Mouse (Mus musculus) heart, embryonic 12.5 days (tissue): ENCODE results near the gene Arhgap8. TPM values are rescaled to one million over a fixed set of nuclear protein-coding genes. Genes with fewer than 3 reads are reported as not detected.

Experiments
- ATAC-seq: fragments of 200-750 bp; cut with Nextera tagmentation; 2 replicates; pipeline ENCODE4 v1.8.0; 2017; ENCODE audit warnings: moderate TSS enrichment, moderate library complexity; ENCODE audit not compliant: insufficient number of reproducible peaks, low FRiP score
- H3K27ac ChIP-seq: fragments of 300-500 bp; sonication (generic); 2 replicates; pipeline ENCODE4 v1.5.1; 2016; ENCODE audit warnings: mild to moderate bottlenecking, moderate library complexity; ENCODE audit not compliant: poor library complexity, severe bottlenecking
- H3K27me3 ChIP-seq: fragments of 300-500 bp; sonication (generic); replicated peaks from 2 replicates; pipeline ENCODE4 v1.6.1; 2016; ENCODE audit warnings: mild to moderate bottlenecking, moderate library complexity
- H3K36me3 ChIP-seq: fragments of 300-500 bp; sonication (generic); 2 replicates; pipeline ENCODE4 v1.6.1; 2016; ENCODE audit warnings: mild to moderate bottlenecking, moderate library complexity
- H3K4me1 ChIP-seq: fragments of 300-500 bp; sonication (generic); replicated peaks from 2 replicates; pipeline ENCODE4 v1.6.1; 2016; ENCODE audit warnings: mild to moderate bottlenecking
- H3K4me2 ChIP-seq: fragments of 300-500 bp; sonication (generic); 2 replicates; pipeline ENCODE4 v1.6.1; 2016; ENCODE audit warnings: mild to moderate bottlenecking, moderate library complexity
- H3K4me3 ChIP-seq: fragments of 300-500 bp; sonication (generic); 2 replicates; pipeline ENCODE4 v1.5.1; 2016; ENCODE audit warnings: mild to moderate bottlenecking
- H3K9ac ChIP-seq: fragments of 300-500 bp; sonication (generic); 2 replicates; pipeline ENCODE4 v1.6.1; 2016; ENCODE audit warnings: mild to moderate bottlenecking, moderate library complexity
- H3K9me3 ChIP-seq: fragments of 300-500 bp; sonication (generic); replicated peaks from 2 replicates; pipeline ENCODE4 v1.6.1; 2016; ENCODE audit warnings: mild to moderate bottlenecking, moderate library complexity
- WGBS: fragments of 180-500 bp; shearing (Covaris S2); methylation state at CpG from one replicate; pipeline ENCODE4 v1.1.7; 2016; 5-methylcytosine and 5-hydroxymethylcytosine counted together
- polyA plus RNA-seq: library from polyadenylated mRNA; unstranded; fragments of >200 nt; fragmentation: Nextera tagmentation; extraction: Ambion mirVana; gene quantifications from 2 replicates; pipeline ENCODE4 v1.2.1, GENCODE M21; 2016

Gene Arhgap8
- polyA plus RNA-seq: 3.4 and 4.0 TPM in 2 replicates

GRCm38 (mm10) chr15:84719791-84720190 lies at the start of gene Arhgap8:
TSS of gene Arhgap8 (plus strand) at chr15:84720052.
- H3K4me1 ChIP-seq: peaks cover 23% of the 10 kb centered on the region
- peak within 1 kb of the TSS; percentile 86 for H3K4me2 ChIP-seq
- no peaks in the 10 kb centered on the region for H3K36me3 ChIP-seq
- 2% methylated on average over 24 of the region's 24 CpGs for WGBS
- no peaks in the 10 kb centered on the region for H3K9me3 ChIP-seq
- H3K9ac ChIP-seq: peak within 1 kb of the TSS; percentile 61
- H3K4me3 ChIP-seq: peak within 1 kb of the TSS; percentile 51
- ATAC-seq: peak; percentile 73
- H3K27me3 ChIP-seq: peaks cover 11% of the 10 kb centered on the region; the same call in 1 of the 2 replicates
- H3K27ac ChIP-seq: no peak within 1 kb of the TSS

- no peak overlapping the region for H3K9ac ChIP-seq
- H3K4me3 ChIP-seq: no peak overlapping the region
Measured at GRCm38 (mm10) chr15:84670657-84671055, 49.2 kb upstream of the Arhgap8 start.

DNA sequence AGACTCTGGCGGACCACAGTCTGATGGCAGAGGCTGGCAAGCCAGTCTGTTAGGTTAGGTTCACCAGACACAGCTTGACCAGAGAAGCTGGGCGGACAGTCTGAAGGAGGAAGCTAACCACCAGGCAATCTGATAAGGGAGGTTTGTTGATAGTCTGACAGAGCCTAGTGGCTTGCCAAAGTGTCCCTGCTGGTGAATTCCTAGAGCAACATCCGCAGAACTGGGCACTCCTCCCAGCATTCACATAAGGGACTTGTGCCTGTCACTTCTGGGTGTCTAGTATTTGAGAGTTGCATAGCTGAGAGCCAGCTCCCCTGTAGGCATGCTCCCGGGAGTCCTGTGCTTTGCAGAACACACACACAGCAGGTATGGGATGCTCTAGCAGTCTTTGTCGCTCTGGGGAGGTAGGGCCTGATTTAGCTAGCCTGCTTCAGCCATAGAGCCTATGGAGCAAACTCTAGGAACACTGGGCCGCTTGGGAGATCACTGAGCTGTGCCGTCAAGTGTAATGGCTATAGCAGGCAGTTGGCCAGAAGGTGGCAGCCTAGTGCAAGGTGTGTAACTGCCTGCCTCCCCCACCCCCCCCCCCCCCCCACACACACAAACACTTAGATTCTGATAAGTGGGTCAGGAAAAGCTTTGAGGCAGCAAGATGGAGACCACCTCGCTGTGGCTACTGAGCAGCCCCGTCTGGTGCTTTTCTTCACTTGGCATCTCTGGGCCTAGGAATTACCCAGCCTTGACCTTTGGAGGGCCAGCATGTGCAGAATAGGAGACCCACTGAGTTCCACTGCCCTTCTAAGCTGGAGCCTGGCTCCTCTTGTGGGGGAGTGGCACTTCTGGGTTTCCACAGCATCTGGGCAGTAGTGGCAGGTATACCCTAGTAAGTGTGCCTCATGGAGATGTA lies 48.2 kb upstream of the Arhgap8 start:
- H3K27ac ChIP-seq: no peak overlapping the region
- 40% methylated on average over 9 of the region's 9 CpGs for WGBS

More at GRCm38 (mm10) chr15:84670657-84671055, 49.2 kb upstream of the Arhgap8 start:
- Histone ChIP-seq H3K9me3 (no peaks in the 10 kb centered on the region), H3K27me3 (no peaks in the 10 kb centered on the region), H3K4me2 (no peak overlapping the region), H3K4me1 (peaks cover 37% of the 10 kb centered on the region), H3K27ac (no peak overlapping the region), H3K36me3 (no peaks in the 10 kb centered on the region)
- WGBS: 78% methylated on average over 4 of the region's 4 CpGs
- ATAC-seq: no peak

GRCm38 (mm10) chr15:84672308-84672615 lies 47.6 kb upstream of the Arhgap8 start:
- Histone ChIP-seq H3K4me2 (no peak overlapping the region), H3K27me3 (no peaks in the 10 kb centered on the region), H3K4me3 (no peak overlapping the region), H3K36me3 (no peaks in the 10 kb centered on the region), H3K9me3 (no peaks in the 10 kb centered on the region), H3K27ac (no peak overlapping the region), H3K4me1 (peaks cover 32% of the 10 kb centered on the region), H3K9ac (no peak overlapping the region)
- no peak for ATAC-seq
- 73% methylated on average over 4 of the region's 4 CpGs for WGBS

More for the DNA sequence above, 48.2 kb upstream of the Arhgap8 start:
- no peak for ATAC-seq
- no peaks in the 10 kb centered on the region for H3K27me3 ChIP-seq
- no peak overlapping the region for H3K4me3 ChIP-seq
- no peaks in the 10 kb centered on the region for H3K9me3 ChIP-seq
- no peak overlapping the region for H3K9ac ChIP-seq
- H3K4me1 ChIP-seq: peaks cover 32% of the 10 kb centered on the region
- no peak overlapping the region for H3K4me2 ChIP-seq
- H3K36me3 ChIP-seq: no peaks in the 10 kb centered on the region

DNA sequence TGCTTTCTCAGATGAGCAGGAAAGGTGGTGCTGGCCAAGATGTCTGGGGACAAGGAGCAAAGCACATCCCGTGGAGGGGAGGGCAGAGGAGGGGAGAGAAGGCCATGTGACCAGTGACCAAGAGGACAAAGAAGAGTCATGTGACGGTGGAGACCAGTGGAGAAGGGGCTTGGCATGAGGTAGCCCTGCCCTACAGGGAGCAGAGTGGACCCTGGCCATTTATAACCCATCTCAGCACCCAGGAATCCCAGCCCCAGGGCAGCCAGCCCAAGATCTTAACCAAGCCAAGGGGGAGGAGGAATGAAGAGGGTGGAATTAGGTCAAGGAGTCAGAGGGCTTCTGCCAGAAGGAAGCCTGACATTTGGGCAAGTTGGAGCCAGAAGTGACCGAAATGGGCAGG lies 47.2 kb upstream of the Arhgap8 start:
- Histone ChIP-seq H3K4me3 (no peak overlapping the region), H3K27ac (no peak overlapping the region), H3K4me2 (no peak overlapping the region), H3K4me1 (peaks cover 32% of the 10 kb centered on the region), H3K9ac (no peak overlapping the region), H3K36me3 (no peaks in the 10 kb centered on the region), H3K27me3 (no peaks in the 10 kb centered on the region), H3K9me3 (no peaks in the 10 kb centered on the region)
- 70% methylated on average over 3 of the region's 3 CpGs for WGBS
- no peak; the same call in 1 of the 2 replicates for ATAC-seq

- no peaks in the 10 kb centered on the region for H3K27me3 ChIP-seq
- H3K4me2 ChIP-seq: no peak overlapping the region
- WGBS: 86% methylated on average over 11 of the region's 11 CpGs
- H3K4me1 ChIP-seq: peaks cover 27% of the 10 kb centered on the region
- ATAC-seq: no peak
- no peak overlapping the region for H3K4me3 ChIP-seq
- no peaks in the 10 kb centered on the region for H3K9me3 ChIP-seq
- no peaks in the 10 kb centered on the region for H3K36me3 ChIP-seq
- no peak overlapping the region for H3K9ac ChIP-seq
- H3K27ac ChIP-seq: no peak overlapping the region
Measured at GRCm38 (mm10) chr15:84674329-84675067, 45.4 kb upstream of the Arhgap8 start.

- H3K27ac ChIP-seq: no peak overlapping the region
- no peak overlapping the region for H3K9ac ChIP-seq
- no peaks in the 10 kb centered on the region for H3K36me3 ChIP-seq
- no peak overlapping the region for H3K4me2 ChIP-seq
- WGBS: 68% methylated on average over 8 of the region's 8 CpGs
- no peak for ATAC-seq
- no peaks in the 10 kb centered on the region for H3K27me3 ChIP-seq
- no peak overlapping the region for H3K4me3 ChIP-seq
- H3K4me1 ChIP-seq: peaks cover 28% of the 10 kb centered on the region
- H3K9me3 ChIP-seq: no peaks in the 10 kb centered on the region
Measured at GRCm38 (mm10) chr15:84675317-84675716, 44.5 kb upstream of the Arhgap8 start.

- H3K36me3 ChIP-seq: no peaks in the 10 kb centered on the region
- ATAC-seq: no peak
- 74% methylated on average over 11 of the region's 11 CpGs for WGBS
- no peak overlapping the region for H3K4me3 ChIP-seq
- no peaks in the 10 kb centered on the region for H3K27me3 ChIP-seq
- peaks cover 29% of the 10 kb centered on the region for H3K4me1 ChIP-seq
- H3K27ac ChIP-seq: no peak overlapping the region
- H3K4me2 ChIP-seq: no peak overlapping the region
- no peak overlapping the region for H3K9ac ChIP-seq
- H3K9me3 ChIP-seq: no peaks in the 10 kb centered on the region
Measured at GRCm38 (mm10) chr15:84677943-84678342, 41.9 kb upstream of the Arhgap8 start.

DNA sequence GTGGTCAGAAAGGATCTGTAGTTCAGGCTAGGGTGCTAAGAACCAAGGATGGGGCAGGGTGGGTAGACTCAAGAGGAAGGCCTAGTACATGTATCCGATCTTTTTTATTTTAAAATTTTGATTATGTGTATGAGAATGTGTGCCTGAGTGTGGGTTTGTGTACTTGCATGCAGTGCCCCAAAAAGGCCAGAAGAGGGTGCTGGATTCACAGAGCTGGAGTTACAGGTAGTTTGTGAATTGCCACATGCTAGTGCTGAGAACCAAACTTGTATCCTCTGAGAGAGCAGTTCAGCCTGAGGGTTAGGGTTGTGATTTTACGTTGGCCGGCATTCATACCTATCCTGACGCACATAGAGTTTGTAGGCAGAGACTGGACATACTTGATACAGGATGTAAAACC lies 40.8 kb upstream of the Arhgap8 start:
- Histone ChIP-seq H3K9me3 (no peaks in the 10 kb centered on the region), H3K9ac (no peak overlapping the region), H3K27me3 (no peaks in the 10 kb centered on the region), H3K4me2 (no peak overlapping the region), H3K4me3 (no peak overlapping the region), H3K27ac (no peak overlapping the region), H3K4me1 (peaks cover 40% of the 10 kb centered on the region), H3K36me3 (no peaks in the 10 kb centered on the region)
- no peak for ATAC-seq
- WGBS: 91% methylated on average over 4 of the region's 4 CpGs

- H3K27ac ChIP-seq: no peak overlapping the region
- WGBS: 77% methylated on average over 3 of the region's 3 CpGs
- H3K36me3 ChIP-seq: no peaks in the 10 kb centered on the region
- H3K4me1 ChIP-seq: peaks cover 47% of the 10 kb centered on the region
- no peak overlapping the region for H3K9ac ChIP-seq
- no peaks in the 10 kb centered on the region for H3K9me3 ChIP-seq
- ATAC-seq: no peak
- H3K27me3 ChIP-seq: no peaks in the 10 kb centered on the region
- H3K4me3 ChIP-seq: no peak overlapping the region
- no peak overlapping the region for H3K4me2 ChIP-seq
Measured at GRCm38 (mm10) chr15:84679794-84680193, 40.1 kb upstream of the Arhgap8 start.
